Mouse (Mus musculus): Measurements from ENCODE around the gene Med23.

The Med23 gene

GRCm38 (mm10) chr10:24869760-24870290, at the start of gene Med23:
Gene Med23, plus strand, starts transcription at chr10:24869986.
- DNase-seq (ENCODE audit: low spot score in 2 of 2) = peak; percentile 97

GRCm38 (mm10) chr10:24821990-24822676, 47.7 kb upstream of the Med23 start:
- no peak for DNase-seq (ENCODE audit: low spot score in 2 of 2)

- no peak for DNase-seq (ENCODE audit: low spot score in 2 of 2)
Measured at GRCm38 (mm10) chr10:24822842-24823241, 46.9 kb upstream of the Med23 start.

- no peak for DNase-seq (ENCODE audit: low spot score in 2 of 2)
Measured at GRCm38 (mm10) chr10:24823265-24823664, 46.5 kb upstream of the Med23 start.

GRCm38 (mm10) chr10:24823697-24824535, 45.9 kb upstream of the Med23 start:
- DNase-seq (ENCODE audit: low spot score in 2 of 2) = peak in 1 of 2 experiments; percentile 51

GRCm38 (mm10) chr10:24824621-24825020, 45.2 kb upstream of the Med23 start:
- no peak for DNase-seq (ENCODE audit: low spot score in 2 of 2)

- no peak for DNase-seq (ENCODE audit: low spot score in 2 of 2)
Measured at GRCm38 (mm10) chr10:24825456-24826081, 44.2 kb upstream of the Med23 start.

- no peak for DNase-seq (ENCODE audit: low spot score in 2 of 2)
Measured at GRCm38 (mm10) chr10:24826130-24826529, 43.7 kb upstream of the Med23 start.

- peak; percentile 23 to 25 for DNase-seq (ENCODE audit: low spot score in 2 of 2)
Measured at GRCm38 (mm10) chr10:24828136-24828535, 41.6 kb upstream of the Med23 start.

- peak in 1 of 2 experiments; percentile 22 for DNase-seq (ENCODE audit: low spot score in 2 of 2)
Measured at GRCm38 (mm10) chr10:24830448-24830847, 39.3 kb upstream of the Med23 start.

- DNase-seq (ENCODE audit: low spot score in 2 of 2) = no peak
Measured at GRCm38 (mm10) chr10:24831377-24832095, 38.2 kb upstream of the Med23 start.

- DNase-seq (ENCODE audit: low spot score in 2 of 2) = no peak
Measured at GRCm38 (mm10) chr10:24832306-24832705, 37.5 kb upstream of the Med23 start.

GRCm38 (mm10) chr10:24834634-24835371, 35.0 kb upstream of the Med23 start:
- no peak for DNase-seq (ENCODE audit: low spot score in 2 of 2)

GRCm38 (mm10) chr10:24835702-24836342, 34.0 kb upstream of the Med23 start:
- DNase-seq (ENCODE audit: low spot score in 2 of 2) = no peak

GRCm38 (mm10) chr10:24836366-24837038, 33.3 kb upstream of the Med23 start:
- no peak for DNase-seq (ENCODE audit: low spot score in 2 of 2)

GRCm38 (mm10) chr10:24840795-24841194, 29.0 kb upstream of the Med23 start:
- DNase-seq (ENCODE audit: low spot score in 2 of 2) = no peak

GRCm38 (mm10) chr10:24841998-24842397, 27.8 kb upstream of the Med23 start:
- DNase-seq (ENCODE audit: low spot score in 2 of 2) = no peak

- no peak for DNase-seq (ENCODE audit: low spot score in 2 of 2)
Measured at GRCm38 (mm10) chr10:24842676-24843075, 27.1 kb upstream of the Med23 start, which contains the start of gene Enpp3. Gene Enpp3, minus strand, starts transcription at chr10:24842823.

- no peak for DNase-seq (ENCODE audit: low spot score in 2 of 2)
Measured at GRCm38 (mm10) chr10:24863146-24863545, 6.6 kb upstream of the Med23 start.

- peak in 1 of 2 experiments; percentile 44 for DNase-seq (ENCODE audit: low spot score in 2 of 2)
Measured at GRCm38 (mm10) chr10:24864434-24864833, 5.4 kb upstream of the Med23 start.
